Mouse (Mus musculus) midbrain, embryonic 11.5 days (tissue): ENCODE results near the gene Sh2d5. TPM values are rescaled to one million over a fixed set of nuclear protein-coding genes. Genes with fewer than 3 reads are reported as not detected.

ENCODE experiments used
- ATAC-seq: fragments of 200-750 bp; cut with Nextera tagmentation; 2 replicates; pipeline ENCODE4 v1.8.0; 2017; ENCODE audit warnings: moderate TSS enrichment, moderate library complexity; ENCODE audit not compliant: low FRiP score
- DNase-seq: peaks from one replicate; pipeline ENCODE4 v3.0.0; 2015; ENCODE audit warnings: low spot score; ENCODE audit errors: missing footprints
- H3K27ac ChIP-seq: fragments of 300-500 bp; sonication (generic); 2 replicates; pipeline ENCODE4 v1.5.1; 2014; ENCODE audit warnings: low read depth, low read length
- H3K27me3 ChIP-seq: fragments of 300-500 bp; sonication (generic); 2 replicates; pipeline ENCODE4 v1.6.1; 2014; ENCODE audit warnings: mild to moderate bottlenecking, low read length, moderate library complexity, mixed read lengths; ENCODE audit not compliant: control insufficient read depth, insufficient read depth
- H3K36me3 ChIP-seq: fragments of 300-500 bp; sonication (generic); 2 replicates; pipeline ENCODE4 v1.6.1; 2014; ENCODE audit warnings: mild to moderate bottlenecking, low read length, moderate library complexity, mixed read lengths; ENCODE audit not compliant: control insufficient read depth, insufficient read depth
- H3K4me1 ChIP-seq: fragments of 300-500 bp; sonication (generic); 2 replicates; pipeline ENCODE4 v1.6.1; 2014; ENCODE audit warnings: low read length; ENCODE audit not compliant: control insufficient read depth, insufficient read depth
- H3K4me2 ChIP-seq: fragments of 300-500 bp; sonication (generic); 2 replicates; pipeline ENCODE4 v1.6.1; 2014; ENCODE audit warnings: mild to moderate bottlenecking, moderate library complexity
- H3K4me3 ChIP-seq: fragments of 300-500 bp; sonication (generic); 2 replicates; pipeline ENCODE4 v1.5.1; 2014; ENCODE audit warnings: low read depth, low read length
- H3K9ac ChIP-seq: fragments of 300-500 bp; sonication (generic); 2 replicates; pipeline ENCODE4 v1.6.1; 2014; ENCODE audit warnings: low read length
- H3K9me3 ChIP-seq: fragments of 300-500 bp; sonication (generic); 2 replicates; pipeline ENCODE4 v1.6.1; 2016; ENCODE audit warnings: low read length; ENCODE audit not compliant: control insufficient read depth
- WGBS: fragments of 180-500 bp; shearing (Covaris S2); extraction: QIAGEN DNeasy Blood & Tissue Kit; methylation state at CpG from one replicate; pipeline ENCODE4 v1.1.7; 2014; 5-methylcytosine and 5-hydroxymethylcytosine counted together
- polyA plus RNA-seq: library from polyadenylated mRNA; unstranded; fragments of >200 nt; fragmentation: Nextera tagmentation; extraction: Ambion mirVana; gene quantifications from 2 replicates; pipeline ENCODE4 v1.2.1, GENCODE M21; 2014

The Sh2d5 gene
- polyA plus RNA-seq, 1 experiment from 2014 or later: 0.94 TPM

DNA sequence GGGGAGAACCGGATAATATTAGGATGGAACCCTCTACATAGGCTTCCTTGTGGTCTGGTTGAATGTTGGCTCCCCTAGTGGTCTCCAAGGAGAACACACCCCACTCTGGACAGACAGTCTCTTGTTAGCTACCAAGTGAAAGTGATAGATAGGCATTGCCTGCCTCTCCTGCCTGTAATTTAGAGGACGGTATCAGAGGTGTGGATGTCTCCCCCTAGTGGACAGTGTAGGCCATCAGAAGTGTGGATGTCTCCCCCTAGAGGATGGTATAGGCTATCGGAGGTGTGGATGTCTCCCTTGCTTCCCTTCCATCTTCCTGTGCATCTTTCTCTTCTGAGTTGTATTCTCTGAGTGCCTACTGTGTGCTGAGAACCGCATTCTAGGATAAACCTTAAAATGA lies 32.6 kb downstream of the Sh2d5 start:
- Histone ChIP-seq H3K27me3 (no peaks in the 10 kb centered on the region), H3K9ac (no peak overlapping the region), H3K4me3 (no peak overlapping the region), H3K4me1 (no peaks in the 10 kb centered on the region), H3K36me3 (no peaks in the 10 kb centered on the region), H3K9me3 (no peaks in the 10 kb centered on the region), H3K27ac (no peak overlapping the region), H3K4me2 (no peak overlapping the region)
- WGBS: 27% methylated on average over 4 of the region's 4 CpGs
- ATAC-seq: peak; percentile 63; the same call in 1 of the 2 replicates
- DNase-seq: peak; percentile 89

DNA sequence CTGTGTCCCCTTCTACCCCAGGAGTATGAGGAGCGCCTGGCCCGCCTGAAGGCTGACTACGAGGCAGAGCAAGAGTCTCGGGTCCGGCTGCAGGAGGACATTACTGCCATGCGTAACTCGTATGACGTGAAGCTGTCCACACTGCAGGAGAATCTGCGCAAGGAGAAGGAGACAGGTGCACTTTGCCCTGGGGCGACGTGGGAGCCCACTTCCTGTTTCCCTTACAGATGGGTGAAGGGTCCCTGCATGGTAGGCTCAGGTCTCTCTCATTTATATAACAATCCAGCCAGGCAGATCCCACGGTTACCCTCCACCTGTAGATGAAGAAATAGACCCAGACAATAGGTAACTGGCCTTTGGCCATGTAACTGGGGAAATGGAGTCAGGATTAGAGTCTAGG lies 36.2 kb downstream of the Sh2d5 start:
- H3K27me3 ChIP-seq: no peaks in the 10 kb centered on the region

DNA sequence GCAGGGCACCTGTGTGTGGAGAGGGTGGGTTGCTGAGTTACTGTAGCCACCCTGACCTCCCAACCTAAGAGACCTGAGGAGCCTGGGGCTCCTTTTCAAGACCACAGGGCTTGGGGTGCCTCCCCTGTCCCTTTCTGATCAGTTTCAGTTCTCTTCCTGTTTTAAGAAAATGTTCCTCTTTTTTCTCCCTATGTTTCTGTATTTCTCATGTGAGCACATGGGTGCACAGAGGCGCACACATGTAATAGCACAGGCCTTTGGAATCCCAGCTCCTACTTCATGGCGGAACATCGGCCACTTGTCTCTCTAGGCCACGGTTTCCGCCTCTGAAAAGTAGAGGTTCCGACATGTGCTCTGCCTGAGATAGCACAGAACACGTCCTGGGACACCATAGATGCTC lies 38.5 kb downstream of the Sh2d5 start:
- no peak overlapping the region for H3K27ac ChIP-seq
- DNase-seq: peak; percentile 21
- no peak overlapping the region for H3K9ac ChIP-seq
- ATAC-seq: no peak
- no peaks in the 10 kb centered on the region for H3K27me3 ChIP-seq
- no peak overlapping the region for H3K4me3 ChIP-seq
- H3K36me3 ChIP-seq: no peaks in the 10 kb centered on the region
- no peak overlapping the region for H3K4me2 ChIP-seq
- no peaks in the 10 kb centered on the region for H3K9me3 ChIP-seq
- WGBS: 90% methylated on average over 7 of the region's 7 CpGs
- H3K4me1 ChIP-seq: no peaks in the 10 kb centered on the region

More for the DNA sequence above, 36.2 kb downstream of the Sh2d5 start:
- DNase-seq (no peak), ATAC-seq (no peak)
- Histone ChIP-seq H3K36me3 (no peaks in the 10 kb centered on the region), H3K4me1 (no peaks in the 10 kb centered on the region), H3K9ac (no peak overlapping the region), H3K4me2 (no peak overlapping the region), H3K4me3 (no peak overlapping the region), H3K9me3 (no peaks in the 10 kb centered on the region), H3K27ac (no peak overlapping the region)
- 90% methylated on average over 12 of the region's 12 CpGs for WGBS

DNA sequence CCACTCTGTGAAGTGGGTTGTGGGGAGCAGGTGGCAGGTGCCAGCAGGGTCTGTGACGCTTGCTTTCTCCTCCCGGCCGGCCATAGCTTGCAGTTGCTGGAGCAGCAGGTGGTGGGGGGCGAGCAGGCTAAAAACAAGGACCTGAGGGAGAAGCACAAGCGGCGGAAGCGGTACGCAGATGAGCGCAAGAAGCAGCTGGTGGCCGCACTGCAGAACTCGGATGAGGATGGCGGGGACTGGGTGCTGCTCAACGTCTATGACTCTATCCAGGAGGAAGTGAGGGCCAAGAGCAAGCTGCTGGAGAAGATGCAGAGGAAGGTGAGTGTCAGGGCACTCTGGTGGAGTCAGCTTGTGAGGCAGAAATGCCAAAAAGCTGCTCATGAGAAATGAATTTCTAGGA lies 41.8 kb downstream of the Sh2d5 start:
- DNase-seq: no peak
- H3K9me3 ChIP-seq: no peaks in the 10 kb centered on the region
- no peak overlapping the region for H3K4me2 ChIP-seq
- WGBS: 92% methylated on average over 13 of the region's 13 CpGs
- H3K4me1 ChIP-seq: no peaks in the 10 kb centered on the region
- no peaks in the 10 kb centered on the region for H3K36me3 ChIP-seq
- no peak overlapping the region for H3K4me3 ChIP-seq
- no peak for ATAC-seq
- no peaks in the 10 kb centered on the region for H3K27me3 ChIP-seq
- H3K27ac ChIP-seq: no peak overlapping the region
- no peak overlapping the region for H3K9ac ChIP-seq

DNA sequence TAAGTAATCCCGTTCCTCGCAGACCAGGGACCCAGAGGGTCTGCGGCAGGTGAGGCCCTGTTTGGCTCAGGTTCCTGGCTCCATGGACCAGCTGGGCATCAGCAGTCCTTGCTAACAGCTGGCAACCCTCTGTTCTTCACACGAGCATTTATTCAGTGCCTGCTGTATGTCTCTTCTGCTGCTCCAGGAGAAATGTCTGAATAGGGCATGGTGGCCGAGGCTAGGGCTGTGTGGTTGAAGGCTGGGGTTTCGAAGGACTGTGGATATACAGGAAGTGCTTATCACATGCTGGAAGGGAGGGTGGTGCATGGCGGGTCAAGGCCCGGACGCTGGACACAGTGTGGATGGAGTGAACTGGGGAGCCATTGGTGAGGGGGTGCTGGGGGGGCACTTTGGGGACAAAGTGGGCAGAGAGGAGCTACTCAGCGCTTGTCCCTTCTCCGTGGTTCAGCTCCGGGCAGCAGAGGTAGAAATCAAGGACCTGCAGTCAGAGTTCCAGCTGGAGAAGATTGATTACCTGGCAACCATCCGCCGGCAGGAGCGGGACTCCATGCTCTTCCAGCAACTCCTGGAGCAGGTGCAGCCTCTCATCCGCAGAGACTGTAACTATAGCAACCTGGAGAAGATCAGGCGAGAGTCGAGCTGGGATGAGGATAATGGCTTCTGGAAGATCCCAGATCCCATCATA lies 43.2 kb downstream of the Sh2d5 start:
- Histone ChIP-seq H3K4me2 (no peak overlapping the region), H3K4me3 (no peak overlapping the region), H3K4me1 (no peaks in the 10 kb centered on the region), H3K36me3 (no peaks in the 10 kb centered on the region), H3K27ac (no peak overlapping the region), H3K27me3 (no peaks in the 10 kb centered on the region), H3K9me3 (no peaks in the 10 kb centered on the region), H3K9ac (no peak overlapping the region)
- peak; percentile 82 for DNase-seq
- WGBS: 80% methylated on average over 18 of the region's 18 CpGs
- no peak for ATAC-seq

DNA sequence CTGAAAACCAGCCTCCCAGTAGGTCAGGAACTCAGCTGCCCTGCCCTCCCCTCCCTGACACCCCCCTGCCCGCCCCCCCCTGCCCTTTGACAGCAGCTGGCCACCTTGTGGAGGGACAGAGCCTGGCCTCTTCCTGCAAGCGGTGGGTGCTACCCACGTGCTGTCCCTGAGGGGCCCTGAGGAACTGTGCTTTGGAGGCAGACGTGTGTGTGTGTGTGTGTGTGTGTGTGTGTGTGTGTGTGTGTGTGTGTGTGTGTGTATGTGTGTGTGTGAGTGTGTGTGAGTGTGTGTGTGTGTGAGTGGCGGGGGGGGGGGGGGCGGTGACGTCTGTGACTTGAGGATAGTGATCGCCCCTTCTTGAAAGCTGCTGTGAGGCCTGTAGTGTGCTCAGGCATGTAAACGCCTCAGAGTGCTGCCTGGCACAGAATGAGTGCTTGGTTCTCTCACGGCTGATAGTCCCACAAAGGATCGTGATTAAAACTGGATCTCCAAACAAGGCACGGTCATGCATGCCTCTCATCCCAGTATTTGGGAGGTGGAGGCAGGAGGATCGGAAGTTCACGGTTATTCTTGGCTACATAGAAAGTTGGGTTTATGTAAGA lies 43.8 kb downstream of the Sh2d5 start:
- Histone ChIP-seq H3K27ac (no peak overlapping the region), H3K9me3 (no peaks in the 10 kb centered on the region), H3K4me2 (no peak overlapping the region), H3K27me3 (no peaks in the 10 kb centered on the region), H3K4me3 (no peak overlapping the region), H3K36me3 (no peaks in the 10 kb centered on the region), H3K4me1 (no peaks in the 10 kb centered on the region), H3K9ac (no peak overlapping the region)
- ATAC-seq (no peak), DNase-seq (peak; percentile 35)
- WGBS: 85% methylated on average over 10 of the region's 14 CpGs

DNA sequence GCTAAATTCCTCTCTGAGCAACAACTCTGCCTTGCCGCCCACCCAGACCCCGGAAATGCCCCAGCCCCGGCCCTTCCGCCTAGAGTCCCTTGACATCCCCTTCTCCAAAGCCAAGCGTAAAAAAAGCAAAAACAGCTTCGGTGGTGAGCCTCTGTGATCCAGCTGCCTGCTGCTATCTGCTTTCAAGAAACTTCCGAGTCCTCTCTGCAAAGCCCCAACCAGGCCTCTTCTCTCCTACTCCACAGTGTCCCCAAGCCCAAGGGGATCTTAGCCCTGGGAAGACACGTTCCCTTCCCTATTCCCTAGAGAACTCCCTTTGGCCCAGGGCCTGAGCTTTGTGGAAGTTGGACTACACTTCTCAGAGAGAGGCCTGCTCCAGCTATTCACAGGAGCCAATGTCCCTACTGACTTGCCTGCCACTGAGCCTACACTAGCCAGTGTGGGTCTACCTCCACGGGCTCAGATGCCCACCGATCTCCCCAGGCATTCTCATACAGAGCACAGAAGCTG lies 51.1 kb downstream of the Sh2d5 start:
- Histone ChIP-seq H3K4me3 (no peak overlapping the region), H3K4me2 (no peak overlapping the region), H3K9ac (no peak overlapping the region), H3K36me3 (no peaks in the 10 kb centered on the region), H3K4me1 (peaks cover 10% of the 10 kb centered on the region), H3K27ac (no peak overlapping the region), H3K9me3 (no peaks in the 10 kb centered on the region), H3K27me3 (no peaks in the 10 kb centered on the region)
- DNase-seq (peak; percentile 54), ATAC-seq (no peak)
- 86% methylated on average over 10 of the region's 10 CpGs for WGBS

DNA sequence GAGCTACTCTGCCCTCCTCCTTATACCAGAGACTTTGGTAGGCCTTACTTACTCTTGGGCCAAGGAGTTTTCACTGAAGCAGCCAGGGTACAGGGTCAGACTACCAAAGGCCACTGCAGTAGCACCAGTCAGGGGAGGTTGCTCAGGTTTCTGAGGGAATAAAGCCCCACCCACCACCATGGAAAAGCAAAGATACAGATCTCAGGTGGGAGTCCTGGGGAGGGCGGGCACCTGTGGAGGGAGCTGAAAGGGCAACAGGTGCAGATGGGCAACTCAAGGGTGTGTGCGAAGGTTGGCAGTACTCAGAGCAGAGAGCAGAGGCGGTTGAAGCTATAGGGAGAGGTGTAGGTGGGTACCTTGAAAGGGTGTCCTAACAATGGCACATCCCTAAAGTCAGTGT lies 52.8 kb downstream of the Sh2d5 start:
- H3K4me1 ChIP-seq: peaks cover 10% of the 10 kb centered on the region
- H3K4me2 ChIP-seq: no peak overlapping the region
- H3K9ac ChIP-seq: no peak overlapping the region
- 87% methylated on average over 3 of the region's 3 CpGs for WGBS
- H3K27ac ChIP-seq: no peak overlapping the region
- no peaks in the 10 kb centered on the region for H3K36me3 ChIP-seq
- H3K27me3 ChIP-seq: no peaks in the 10 kb centered on the region
- H3K4me3 ChIP-seq: no peak overlapping the region
- H3K9me3 ChIP-seq: no peaks in the 10 kb centered on the region
- ATAC-seq (no peak), DNase-seq (no peak)

DNA sequence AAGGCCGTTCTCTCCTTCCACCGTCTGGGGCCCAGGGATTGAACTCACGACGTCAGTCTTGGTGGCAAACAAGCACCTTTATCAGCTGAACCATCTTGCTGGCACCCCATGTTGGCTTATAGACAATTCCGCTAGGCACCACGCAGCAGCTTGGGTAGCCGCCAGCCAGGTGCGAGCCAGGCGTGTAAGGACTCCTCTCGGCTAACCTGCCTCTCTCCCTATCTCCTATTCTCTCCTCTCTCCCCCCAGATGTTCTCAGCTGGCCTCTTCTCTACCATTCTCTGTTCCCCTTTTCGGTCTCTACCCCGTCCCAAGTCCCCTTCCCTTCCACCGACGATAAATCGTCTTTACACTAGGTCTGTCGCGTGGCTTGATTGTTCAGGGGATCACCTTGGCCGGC lies 53.5 kb downstream of the Sh2d5 start:
- peak; percentile 87 for DNase-seq
- no peaks in the 10 kb centered on the region for H3K9me3 ChIP-seq
- H3K4me3 ChIP-seq: peak overlapping the region; percentile 97
- peak overlapping the region; percentile 83 for H3K9ac ChIP-seq
- WGBS: 18% methylated on average over 18 of the region's 18 CpGs
- H3K27me3 ChIP-seq: no peaks in the 10 kb centered on the region
- peak overlapping the region; percentile 64 for H3K4me2 ChIP-seq
- ATAC-seq: no peak
- H3K4me1 ChIP-seq: peaks cover 10% of the 10 kb centered on the region
- H3K27ac ChIP-seq: peak overlapping the region; percentile 42; the same call in 1 of the 2 replicates
- no peaks in the 10 kb centered on the region for H3K36me3 ChIP-seq
